Mouse (Mus musculus): Measurements from ENCODE around the gene Clns1a. TPM values are rescaled to one million over a fixed set of nuclear protein-coding genes. Genes with fewer than 3 reads are reported as not detected.

The Clns1a gene
- total RNA-seq, 2 experiments from 2014 or later = 118 to 181 TPM

GRCm38 (mm10) chr7:97756967-97757881 is 60.8 kb downstream of the Clns1a start:
- ATAC-seq (replicated peaks; ENCODE audit: low FRiP score, low TSS enrichment, poor library complexity, severe bottlenecking) = no peak

DNA sequence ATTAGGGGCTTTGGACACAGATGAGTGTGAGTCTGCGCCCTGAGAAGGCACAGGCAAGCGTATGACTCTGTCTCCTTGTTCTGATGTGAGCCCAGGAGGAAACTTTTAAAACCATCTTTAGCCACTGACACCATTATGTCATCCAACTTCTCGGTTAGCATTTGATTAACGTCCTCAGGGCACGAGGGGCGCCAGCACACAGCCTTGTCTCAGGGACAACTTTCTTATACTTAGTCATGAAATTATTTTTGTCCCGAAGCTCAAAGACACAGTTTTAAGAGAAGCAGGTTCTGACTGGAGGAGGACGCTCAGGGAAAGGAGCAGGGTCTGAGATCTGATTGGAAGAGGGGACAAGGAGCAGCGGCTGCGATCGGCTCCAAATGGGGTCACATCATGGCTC is 68.2 kb downstream of the Clns1a start:
- ATAC-seq (replicated peaks; ENCODE audit: low FRiP score, low TSS enrichment, poor library complexity, severe bottlenecking) = no peak

DNA sequence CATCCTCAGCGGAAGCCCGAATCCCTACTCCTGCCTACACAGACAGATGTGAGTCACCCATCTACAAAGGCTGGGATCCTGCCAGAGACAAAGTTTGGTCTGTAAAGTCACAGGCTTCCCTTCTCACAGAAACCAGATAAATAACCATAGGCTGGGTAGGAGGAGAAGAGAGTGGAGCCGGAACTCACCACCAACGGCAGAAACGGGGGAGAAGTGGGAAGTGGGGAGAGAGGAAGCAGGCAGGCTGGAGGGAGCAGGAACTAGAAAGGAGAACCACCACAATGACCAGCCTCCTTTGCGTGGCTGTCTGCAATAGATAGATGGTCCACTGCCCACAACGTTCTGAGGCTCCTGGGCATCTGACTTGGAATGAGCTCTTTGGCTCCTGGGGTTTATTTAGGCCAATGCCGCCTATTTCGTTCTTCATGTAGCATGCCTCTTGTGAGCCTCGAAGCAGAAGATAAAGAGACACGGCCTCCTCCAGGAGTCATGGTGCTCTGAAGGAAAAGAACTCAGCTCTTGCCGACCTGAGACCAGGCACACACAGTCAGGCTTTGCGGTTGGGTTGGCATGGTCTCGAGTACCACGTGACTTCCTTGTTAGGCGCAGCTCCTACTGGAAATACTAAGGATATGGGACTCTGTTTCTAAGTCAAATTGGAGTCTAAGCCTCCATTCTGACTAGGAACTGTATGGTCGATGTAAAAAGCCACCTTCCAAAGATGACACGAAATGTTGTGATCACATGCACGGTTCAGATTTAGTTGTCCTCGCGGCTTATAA is 68.9 kb downstream of the Clns1a start:
- peak; percentile 51 for ATAC-seq (replicated peaks; ENCODE audit: low FRiP score, low TSS enrichment, poor library complexity, severe bottlenecking)

DNA sequence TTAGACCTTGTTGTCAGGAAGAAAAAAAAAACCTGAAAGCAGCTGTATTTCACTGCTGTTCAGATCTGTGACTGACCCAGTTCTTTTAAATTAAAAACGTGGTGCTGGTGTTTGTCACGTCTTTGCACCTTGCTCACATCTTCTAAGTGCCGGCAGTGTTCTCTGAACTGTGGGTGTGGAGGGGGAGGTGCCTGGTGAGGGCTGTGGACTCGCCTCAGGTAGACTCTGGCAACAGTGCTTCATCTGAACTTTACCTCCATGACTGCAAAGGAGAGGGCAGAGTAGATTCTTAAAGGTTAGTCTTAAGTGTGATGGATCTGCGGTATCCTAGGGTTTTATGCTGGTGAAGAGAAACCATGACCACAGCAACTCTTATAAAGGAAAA is 69.5 kb downstream of the Clns1a start:
- ATAC-seq (replicated peaks; ENCODE audit: low FRiP score, low TSS enrichment, poor library complexity, severe bottlenecking) = no peak

DNA sequence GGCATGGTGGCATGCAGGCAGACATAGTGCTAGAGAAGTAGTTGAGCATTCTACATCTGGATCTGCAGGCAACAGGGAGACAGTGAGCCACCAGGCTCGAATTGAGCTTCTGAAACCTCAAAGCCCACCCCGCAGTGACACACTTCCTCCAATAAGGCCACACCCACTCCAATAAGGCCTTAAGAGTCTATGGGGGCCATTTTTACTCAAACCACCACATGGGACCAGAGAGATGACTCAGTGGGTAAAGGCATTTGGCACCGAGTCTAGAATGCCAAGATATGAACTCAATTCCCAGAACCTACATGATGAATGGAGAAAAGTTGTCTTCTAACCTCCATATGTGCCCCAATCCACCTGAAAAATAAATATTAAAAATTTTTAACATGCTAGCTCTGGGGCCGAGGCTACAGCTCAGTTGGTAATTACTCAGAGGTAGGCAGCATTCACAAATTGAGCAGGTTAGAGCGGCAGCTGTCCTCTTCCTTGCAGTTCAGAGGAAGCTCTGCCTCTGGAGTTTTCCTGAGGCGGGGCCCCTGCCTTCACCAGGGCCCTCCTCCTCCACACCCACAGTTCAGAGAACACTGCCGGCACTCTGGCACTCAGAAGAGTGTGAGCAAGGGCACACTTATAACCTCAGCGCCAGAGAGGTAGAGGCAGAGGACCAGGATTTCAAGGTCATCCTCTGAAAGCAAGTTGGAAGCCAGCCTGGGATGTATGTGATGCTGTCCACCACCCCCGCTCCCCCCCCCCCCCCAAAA is 70.2 kb downstream of the Clns1a start:
- ATAC-seq (replicated peaks; ENCODE audit: low FRiP score, low TSS enrichment, poor library complexity, severe bottlenecking) = no peak

- no peak for ATAC-seq (replicated peaks; ENCODE audit: low FRiP score, low TSS enrichment, poor library complexity, severe bottlenecking)
Observed at GRCm38 (mm10) chr7:97767841-97768240, 71.4 kb downstream of the Clns1a start.

GRCm38 (mm10) chr7:97769020-97769419 is 72.6 kb downstream of the Clns1a start:
- no peak for ATAC-seq (replicated peaks; ENCODE audit: low FRiP score, low TSS enrichment, poor library complexity, severe bottlenecking)

Other genes starting within 250 kb of the Clns1a start
- 8.5 and 10.1 TPM in 2 replicates for gene Kctd14, start 245.3 kb upstream of the Clns1a start, total RNA-seq (2014; fragmentation: Nextera tagmentation)
- 2.8 and 4.4 TPM in 2 replicates for gene Kctd14, start 245.3 kb upstream of the Clns1a start, total RNA-seq (2017)
- gene Ints4, start 215.7 kb upstream of the Clns1a start, total RNA-seq (2014; fragmentation: Nextera tagmentation) = 42.6 and 71.6 TPM in 2 replicates
- gene Ints4, start 215.7 kb upstream of the Clns1a start, total RNA-seq (2017) = 51.3 and 74.9 TPM in 2 replicates
- gene Aamdc, start 117.1 kb upstream of the Clns1a start, total RNA-seq (2014; fragmentation: Nextera tagmentation) = 10.9 and 15.9 TPM in 2 replicates
- gene Aamdc, start 117.1 kb upstream of the Clns1a start, total RNA-seq (2017) = 36.3 and 43.2 TPM in 2 replicates
- gene Rsf1, start 116.7 kb upstream of the Clns1a start, total RNA-seq (2014; fragmentation: Nextera tagmentation) = 21.4 and 24.5 TPM in 2 replicates
- 25.9 and 50.3 TPM in 2 replicates for gene Rsf1, start 116.7 kb upstream of the Clns1a start, total RNA-seq (2017)
- 16.4 and 23.0 TPM in 2 replicates for gene Aqp11, start 41.7 kb downstream of the Clns1a start, total RNA-seq (2014; fragmentation: Nextera tagmentation)
- gene Aqp11, start 41.7 kb downstream of the Clns1a start, total RNA-seq (2017) = 6.9 and 8.5 TPM in 2 replicates
- 6.9 and 8.2 TPM in 2 replicates for gene Pak1, start 91.9 kb downstream of the Clns1a start, total RNA-seq (2014; fragmentation: Nextera tagmentation)
- 13.9 and 20.3 TPM in 2 replicates for gene Pak1, start 91.9 kb downstream of the Clns1a start, total RNA-seq (2017)
- not detected in 2 replicates for gene Gdpd4, start 223.3 kb downstream of the Clns1a start, total RNA-seq (2014; fragmentation: Nextera tagmentation)
- gene Gdpd4, start 223.3 kb downstream of the Clns1a start, total RNA-seq (2017) = not detected in 2 replicates

Data from megakaryocyte-erythroid progenitor cell, adult 5-6 weeks (primary cell).